Mouse (Mus musculus) cerebellum, postnatal 25 days (tissue): ENCODE measurements around the gene Sema4g.

Experiments
- DNase-seq, 2 experiments: peaks; one replicate each; pipeline ENCODE4 v3.0.0; 2021; ENCODE audit warnings: mixed read lengths in 2 of 2

The Sema4g gene

DNA sequence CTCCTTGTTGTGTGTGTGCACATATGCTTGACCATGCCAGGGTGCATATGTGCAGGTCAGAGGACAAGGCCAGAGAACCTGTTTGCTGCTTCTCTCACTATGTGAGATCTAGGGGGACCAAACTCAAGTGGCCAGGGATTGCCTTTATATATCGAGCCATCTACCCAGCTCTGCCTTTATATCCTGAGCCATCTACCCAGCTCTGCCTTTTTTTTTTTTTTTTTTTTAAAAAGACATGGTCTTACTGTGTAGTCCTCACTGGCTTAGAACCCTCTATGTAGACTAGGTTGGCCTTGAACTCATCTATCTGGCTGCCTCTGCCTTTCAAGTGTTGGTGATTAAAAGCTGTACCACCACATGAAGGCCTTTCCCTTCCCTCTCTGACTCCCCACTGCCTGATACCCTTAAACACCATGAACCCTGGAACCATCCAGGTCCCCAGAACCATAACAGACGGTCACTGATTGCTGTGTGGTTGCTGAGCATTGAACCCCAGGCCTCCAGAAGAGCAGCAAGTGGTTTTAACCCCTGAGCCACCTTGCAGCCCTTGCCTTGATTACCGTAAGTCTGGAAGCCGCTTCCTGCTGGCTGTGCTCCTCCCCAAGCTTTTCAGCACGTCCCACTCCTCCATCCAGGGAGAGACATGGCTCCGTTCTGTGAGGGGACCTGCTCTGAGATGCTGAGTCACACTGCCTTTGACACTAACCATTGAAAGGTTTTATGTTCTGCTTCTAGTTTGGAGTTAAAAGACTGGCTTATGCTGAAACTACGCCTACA lies 15.0 kb downstream of the Sema4g start:
- DNase-seq = no peak

DNA sequence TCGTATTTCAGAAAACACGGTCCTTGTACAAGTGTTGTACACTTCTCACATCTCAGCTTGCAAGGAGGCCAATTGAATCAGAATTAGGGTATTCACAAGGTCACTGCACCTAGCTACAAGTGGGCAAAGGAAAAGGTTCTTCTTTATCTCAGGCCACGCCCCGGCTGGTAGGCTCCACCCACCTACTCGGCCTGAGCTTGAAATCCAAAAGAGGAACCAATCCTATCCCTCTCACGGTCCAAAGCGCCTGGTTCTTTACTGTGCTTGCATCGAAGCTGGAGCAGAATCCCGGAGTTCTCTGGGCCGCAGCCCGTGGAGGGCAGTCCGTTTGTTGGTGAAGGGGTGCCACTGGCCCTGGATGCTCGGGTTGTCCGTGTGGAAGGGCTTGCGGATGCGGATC lies 16.5 kb downstream of the Sema4g start, which contains the start of gene Twnk:
Gene Twnk (plus strand): TSS at position 220 of the 400 bp plus-strand sequence.
- no peak for DNase-seq

DNA sequence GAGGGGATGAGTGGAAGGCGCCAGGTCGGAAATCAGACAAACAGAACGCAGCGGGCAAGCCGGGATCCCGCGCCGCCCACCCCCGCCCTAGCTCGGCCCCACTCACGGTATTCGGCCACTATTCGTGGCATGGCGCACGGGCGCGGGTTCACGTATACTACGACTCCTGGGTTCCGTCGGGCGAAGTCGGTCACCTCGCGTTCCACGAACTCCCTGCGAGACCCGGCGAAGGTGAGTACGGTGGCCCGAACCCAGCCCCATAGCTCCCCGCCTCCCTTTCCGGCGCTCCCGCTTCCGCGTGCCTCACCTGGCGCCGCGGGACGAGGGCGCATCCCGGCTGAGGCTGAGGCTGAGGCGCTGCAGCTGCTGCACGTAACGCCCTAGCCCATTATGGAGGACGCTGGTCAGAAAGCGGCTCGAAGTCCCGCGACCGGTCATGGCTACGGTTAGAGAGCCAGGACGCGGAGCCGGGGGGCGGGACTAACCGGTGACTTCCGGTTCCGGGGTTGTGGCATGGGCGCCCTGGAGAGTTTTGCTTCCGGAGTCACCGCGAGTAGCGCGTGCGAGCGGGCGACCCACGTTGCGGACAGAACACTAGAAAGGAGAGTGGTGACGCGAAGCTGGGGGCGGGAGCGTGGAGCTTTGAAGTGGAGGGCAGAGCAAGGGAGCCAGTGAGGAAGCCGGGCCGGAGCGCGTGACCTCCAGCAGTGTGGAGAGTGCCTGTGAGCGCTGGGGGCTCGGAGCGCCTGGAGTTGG lies 17.2 kb downstream of the Sema4g start, which contains the start of gene Mrpl43:
Gene Mrpl43 (minus strand): TSS at position 486 of the 756 bp plus-strand sequence.
- peak; percentile 98 to 99 for DNase-seq

DNA sequence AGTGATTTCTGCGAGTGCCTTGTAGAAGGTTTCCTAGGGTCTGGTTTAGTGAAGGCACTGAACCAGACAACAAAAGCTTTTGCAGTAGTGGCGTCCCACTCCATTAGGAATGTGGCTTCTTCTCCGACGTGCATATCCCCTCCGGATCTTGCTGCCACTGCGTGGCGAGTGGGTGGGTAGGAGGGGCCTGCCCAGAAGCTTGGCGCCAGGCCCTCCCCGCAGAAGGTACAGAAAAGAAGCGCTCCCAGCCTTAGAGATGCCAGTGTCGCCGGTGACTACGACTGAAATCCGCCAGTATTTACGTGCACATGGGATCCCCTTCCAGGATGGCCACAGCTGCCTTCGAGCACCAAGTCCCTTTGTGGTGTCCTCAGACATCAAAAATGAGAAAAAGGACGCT lies 18.1 kb downstream of the Sema4g start:
- peak in 1 of 2 experiments; percentile 32 for DNase-seq

DNA sequence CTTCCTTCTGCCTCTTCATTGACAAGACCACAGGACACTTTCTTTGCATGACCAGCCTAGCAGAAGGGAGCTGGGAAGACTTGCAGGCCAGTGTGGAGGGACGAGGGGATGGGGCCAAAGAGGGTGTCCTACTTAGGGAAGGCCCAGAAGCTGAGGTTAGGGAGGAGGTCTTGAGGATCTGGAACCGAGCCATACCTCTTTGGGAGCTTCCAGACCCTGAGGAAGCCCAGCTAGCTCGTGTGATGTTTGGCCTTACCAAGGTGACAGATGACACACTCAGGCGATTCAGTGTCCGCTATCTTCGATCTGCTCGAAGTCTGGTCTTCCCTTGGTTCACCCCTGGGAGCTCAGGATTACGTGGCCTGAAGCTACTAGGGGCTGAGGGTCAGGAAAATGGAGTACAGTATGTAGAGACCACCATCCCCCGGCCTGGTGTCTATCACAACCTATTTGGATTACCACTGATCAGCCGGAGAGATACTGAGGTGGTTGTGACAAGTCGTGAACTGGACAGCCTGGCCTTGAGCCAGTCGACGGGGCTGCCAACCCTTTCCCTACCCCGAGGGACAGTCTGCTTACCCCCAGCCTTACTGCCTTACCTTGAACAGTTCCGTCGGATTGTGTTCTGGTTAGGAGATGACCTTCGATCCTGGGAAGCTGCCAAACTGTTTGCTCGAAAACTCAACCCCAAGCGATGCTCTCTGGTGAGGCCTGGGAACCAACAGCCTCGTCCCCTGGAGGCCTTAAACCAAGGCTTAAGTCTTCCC lies 18.7 kb downstream of the Sema4g start:
- no peak for DNase-seq

DNA sequence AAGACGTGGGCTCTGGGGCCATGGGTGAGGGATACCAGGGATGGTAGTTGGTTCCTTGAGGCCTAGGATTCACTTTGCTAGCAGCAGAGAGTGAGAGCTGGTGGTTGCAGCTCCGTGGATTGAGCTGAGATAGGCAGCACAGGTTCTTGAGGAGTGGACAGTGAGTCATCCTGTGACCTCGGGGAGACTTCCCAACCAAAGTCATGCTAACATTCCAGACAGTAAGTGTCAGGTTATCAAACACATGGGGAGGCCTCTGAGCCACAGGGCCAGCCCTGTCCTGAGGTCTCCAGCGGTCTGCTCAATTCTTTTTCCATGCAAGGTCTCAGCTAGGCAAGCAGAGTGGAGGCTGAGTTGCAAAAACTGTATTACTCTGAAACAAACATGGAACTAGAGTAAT lies 21.7 kb downstream of the Sema4g start:
- DNase-seq = no peak

DNA sequence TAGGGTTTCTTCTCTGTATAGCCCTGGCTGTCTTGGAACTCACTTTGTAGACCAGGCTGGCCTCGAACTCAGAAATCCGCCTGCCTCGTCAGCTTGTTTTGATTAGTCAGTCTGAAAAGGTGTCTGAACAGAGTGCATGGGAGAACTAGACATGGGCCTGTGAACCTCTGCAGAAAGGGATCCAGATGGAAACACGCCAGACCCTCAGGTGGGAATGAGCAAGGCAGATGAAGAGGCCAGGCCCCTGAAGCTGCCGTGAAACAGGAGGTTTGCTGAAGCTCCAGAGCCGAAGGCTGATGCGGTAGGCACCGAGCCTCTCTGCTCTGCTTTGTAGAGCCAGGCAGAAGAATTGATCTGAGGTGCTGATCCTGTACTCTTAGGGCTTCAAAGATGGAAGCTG lies 23.3 kb downstream of the Sema4g start:
- peak in 1 of 2 experiments; percentile 20 for DNase-seq

DNA sequence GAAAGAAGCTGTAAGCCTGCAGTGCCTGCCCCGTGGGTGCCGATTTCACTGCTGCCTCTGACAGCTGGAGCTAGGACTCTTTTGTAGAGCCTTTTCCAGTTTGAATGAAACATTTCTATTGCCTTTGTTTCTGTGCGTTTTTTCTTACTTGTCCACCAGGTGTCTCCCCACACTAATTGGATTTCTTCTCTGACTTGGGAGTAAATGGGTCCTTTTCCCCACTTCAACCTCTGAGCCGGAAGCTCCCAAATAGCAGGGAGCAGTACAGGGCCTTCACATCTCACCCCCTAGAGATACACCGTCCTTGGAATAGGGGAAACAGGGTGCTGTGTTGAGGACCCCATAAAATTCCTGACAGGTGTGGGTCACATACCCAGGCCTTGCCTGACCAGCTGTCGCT lies 23.7 kb downstream of the Sema4g start:
- peak in 1 of 2 experiments; percentile 44 for DNase-seq

DNA sequence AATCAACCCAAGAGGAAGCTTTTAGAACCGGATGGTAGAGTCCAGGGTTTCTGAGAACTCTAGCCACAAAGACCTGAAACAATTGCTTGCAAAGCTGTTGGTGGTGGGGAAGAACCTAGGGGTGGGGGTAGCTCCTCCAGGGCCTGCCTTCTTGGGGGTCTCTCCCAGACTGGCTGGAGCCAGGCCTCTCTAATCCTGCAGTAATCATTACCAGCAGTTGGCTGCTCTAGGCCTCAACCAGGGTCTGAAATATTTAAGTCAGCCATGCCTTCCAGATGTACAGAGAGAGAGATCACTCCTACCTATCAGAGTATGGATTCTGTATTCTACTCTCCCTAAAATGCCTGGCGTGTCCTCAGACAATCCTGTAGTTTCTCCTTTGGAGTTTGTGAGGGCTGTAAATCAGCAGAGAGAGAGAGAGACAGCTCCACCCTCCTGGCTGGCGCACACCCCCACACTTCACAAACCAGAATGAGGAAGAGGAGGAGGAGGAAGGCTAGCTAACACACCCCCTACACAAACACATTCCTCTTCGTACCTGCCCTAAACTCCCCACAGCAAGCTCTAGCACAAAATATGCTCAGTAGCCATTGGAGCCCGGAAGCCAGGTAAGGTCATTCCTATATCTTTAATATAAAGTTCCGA lies 24.8 kb downstream of the Sema4g start:
- no peak for DNase-seq

DNA sequence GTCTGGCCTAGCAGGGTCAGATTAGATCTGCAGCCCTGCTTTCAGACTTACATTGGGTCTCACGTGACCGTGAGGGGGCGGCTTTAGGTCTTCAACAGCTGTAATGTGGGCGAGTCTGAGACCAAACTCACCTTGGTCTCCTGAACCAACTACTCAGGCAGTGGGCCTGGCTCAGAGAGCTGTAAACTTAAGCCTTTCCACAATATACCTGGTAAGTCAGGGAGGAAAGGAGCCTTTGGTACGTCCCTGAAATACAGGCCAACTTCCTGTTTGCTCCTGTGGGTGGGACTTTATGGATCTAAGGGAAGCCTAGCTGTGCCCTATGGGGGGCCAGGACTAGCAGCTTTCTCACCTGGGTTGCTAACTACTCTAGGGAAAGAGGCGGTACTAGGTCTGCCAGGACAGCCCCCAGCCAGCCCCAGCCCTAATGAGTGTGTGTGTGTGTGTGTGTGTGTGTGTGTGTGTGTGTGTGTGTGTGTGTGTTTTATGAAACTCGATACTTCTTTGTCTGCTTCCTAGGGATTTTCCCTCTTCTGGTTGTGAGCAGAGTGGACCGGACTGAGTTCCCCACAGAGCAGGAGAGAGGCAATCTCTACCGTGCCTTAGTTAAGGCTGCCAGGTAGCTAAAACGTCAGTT lies 25.6 kb downstream of the Sema4g start, which contains the start of gene Lzts2:
Gene Lzts2 (plus strand): TSS at position 80 of the 637 bp plus-strand sequence.
- peak in 1 of 2 experiments; percentile 39 for DNase-seq

DNA sequence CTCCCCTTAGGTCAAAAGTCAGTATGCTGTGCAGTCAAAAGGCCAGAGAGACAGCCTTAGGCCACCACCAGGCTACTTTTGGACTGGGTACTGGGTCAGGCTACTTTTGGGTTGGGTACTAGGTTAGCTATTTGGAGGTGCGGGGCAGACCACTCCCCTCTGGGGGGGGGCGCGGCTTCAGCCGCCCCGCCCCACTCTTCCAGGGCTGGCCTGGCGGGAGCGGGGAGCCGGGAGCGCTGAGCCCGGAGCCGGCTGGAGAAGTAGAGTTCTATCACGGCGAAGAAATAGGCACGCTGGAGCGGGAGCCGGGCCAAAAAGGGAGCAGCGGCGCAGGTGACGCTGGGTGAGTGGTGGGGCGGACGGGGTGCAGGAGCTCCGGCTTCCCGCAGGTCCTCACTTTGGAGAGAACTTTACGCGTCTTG lies 26.1 kb downstream of the Sema4g start:
- peak; percentile 72 to 81 for DNase-seq

DNA sequence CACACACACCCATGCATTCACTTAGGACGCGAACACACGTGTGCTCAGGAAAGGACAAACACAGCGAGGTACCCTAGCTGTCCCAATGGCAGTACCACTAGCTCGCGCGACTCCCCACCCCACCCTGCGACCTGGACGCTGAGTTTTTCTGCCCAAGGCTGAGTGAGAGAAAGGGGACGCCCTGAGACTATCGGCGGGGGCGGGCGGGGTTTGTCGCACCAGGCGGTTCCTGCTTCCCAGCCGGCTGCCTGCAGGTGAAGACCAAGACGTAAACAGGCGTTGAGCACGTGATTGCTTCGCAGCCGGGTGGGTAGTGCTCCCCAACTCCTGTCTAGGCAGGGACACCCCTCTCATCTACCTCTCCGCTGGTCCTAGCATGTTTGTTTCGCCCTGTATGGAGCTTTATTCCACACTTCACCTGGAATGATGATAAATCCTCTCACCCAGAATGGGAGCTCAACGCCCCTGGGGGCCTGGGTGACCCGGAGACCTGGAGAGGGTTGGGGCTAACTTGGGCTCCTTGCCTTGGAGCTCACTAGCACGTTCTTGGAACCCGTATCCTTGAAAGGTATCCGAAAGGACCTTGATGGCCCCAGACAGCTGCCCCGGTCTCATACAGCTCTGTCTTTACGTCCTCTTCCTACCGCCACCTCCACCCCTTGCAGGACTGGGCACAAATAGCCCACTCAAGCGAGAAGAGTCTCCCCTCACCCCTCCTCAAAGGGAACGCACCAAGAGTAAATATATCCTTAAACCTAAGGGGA lies 26.8 kb downstream of the Sema4g start:
- peak; percentile 82 to 83 for DNase-seq

DNA sequence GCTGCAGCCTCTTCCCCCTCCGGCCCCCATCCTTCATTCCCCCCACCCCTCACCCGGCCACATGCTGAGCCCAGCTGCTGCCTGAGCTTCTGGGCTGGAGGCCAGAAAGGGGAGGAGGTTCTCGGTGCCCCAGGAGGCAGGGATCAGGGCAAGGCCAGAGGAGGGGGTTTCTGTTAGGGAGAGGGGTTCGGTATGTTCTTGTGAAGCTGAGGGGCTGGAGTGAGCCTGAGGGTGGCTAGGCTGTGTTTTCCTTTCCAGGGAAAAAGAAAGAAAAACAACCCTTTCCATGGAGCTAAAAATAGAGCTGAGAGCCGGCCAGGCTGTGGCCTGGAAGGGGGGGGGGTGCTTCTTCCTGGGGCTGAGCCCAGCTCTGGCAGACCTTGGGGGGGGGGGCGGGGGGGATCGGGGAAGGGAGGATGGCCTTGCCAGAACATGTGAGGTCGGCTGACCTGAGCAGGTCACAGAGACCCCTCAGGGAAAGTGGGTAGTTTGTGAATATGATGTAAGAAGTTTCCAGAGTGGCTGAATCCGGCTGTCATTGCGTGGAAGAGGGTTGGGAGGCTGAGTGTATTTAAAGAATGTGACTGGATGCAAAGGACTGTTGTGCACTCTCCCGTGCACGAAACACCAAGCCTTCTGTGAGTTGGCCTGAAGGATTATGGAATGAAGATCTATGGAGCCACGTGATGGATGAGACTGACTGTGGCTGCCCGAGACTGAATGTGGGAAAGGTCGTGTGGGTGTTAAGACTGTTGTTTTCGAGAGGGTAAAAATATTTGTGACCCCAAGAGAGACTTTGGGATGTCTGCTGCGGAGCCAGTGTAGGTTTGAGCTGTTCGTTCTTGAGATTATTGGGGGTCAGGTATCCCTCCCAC lies 27.7 kb downstream of the Sema4g start:
- peak; percentile 90 to 92 for DNase-seq

DNA sequence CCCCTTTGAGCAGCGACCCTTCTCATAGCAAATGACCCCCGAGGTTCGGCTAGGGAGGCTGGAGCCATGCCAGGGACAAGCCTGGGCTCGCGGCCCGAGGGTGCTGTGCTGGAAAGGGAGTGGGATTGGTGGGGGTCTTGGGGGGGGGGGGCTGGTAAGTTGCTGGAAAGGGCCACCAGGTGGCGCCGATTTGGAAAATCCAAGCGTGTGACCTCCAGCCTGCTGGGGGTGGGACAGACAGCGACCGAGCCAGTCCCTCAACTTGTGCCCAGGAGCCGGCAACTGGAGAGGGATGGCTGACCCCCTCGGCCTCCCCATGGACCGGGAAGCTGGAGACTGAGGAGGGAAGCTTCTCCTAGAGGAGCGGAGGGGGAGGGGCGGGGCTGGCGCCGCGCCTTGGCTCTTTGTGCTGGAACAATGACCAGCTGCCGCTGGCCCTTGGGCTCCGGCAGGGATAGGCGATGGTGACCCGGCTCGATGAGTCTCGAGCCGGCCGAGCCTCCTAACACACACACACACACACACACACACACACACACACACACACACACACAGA lies 28.4 kb downstream of the Sema4g start:
- peak; percentile 89 to 92 for DNase-seq

DNA sequence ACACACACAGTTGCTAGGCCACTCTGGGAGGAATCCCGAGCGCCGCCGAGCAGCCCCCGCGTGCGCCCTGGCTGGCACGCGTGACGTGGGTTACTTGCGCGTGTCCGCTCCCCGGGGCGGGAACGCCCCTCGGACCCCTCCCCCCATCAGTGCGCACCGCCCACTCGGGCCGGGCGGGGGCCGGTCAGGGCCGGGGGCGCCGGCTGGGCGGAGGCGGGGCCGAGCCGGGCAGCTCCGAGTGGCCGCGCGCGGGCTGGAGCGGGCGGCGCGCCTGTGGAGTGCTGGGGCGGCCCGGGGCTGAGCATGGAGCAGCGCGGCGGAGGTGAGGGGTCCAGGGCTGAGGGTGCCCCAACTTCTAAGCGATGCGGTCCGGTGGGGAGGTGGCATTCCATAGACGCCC lies 29.0 kb downstream of the Sema4g start:
- peak; percentile 82 to 87 for DNase-seq

DNA sequence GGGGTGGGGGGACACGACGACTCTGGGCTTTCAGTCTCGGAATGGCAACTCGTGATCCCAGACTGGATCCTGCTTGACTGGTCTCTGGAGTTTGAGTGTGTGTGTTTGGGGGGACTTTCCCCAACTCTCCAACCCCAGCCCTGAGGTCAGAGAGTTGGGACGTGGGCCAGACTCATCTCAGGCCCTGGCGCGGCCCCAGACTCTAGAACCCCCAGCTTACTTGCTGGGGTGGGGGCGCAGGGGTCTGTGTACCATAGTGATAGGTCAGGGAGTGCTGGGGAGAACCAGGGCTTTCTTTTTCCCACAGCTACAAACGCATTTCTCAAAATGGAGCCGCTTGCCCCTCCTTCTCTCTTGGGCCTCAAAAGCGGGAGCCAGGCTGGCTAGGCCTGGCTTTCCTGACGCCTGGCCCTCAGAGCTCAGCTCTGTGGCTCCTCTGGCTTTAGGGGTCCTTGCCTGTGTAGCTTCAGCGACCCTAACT lies 29.5 kb downstream of the Sema4g start:
- DNase-seq = peak; percentile 58 to 64

DNA sequence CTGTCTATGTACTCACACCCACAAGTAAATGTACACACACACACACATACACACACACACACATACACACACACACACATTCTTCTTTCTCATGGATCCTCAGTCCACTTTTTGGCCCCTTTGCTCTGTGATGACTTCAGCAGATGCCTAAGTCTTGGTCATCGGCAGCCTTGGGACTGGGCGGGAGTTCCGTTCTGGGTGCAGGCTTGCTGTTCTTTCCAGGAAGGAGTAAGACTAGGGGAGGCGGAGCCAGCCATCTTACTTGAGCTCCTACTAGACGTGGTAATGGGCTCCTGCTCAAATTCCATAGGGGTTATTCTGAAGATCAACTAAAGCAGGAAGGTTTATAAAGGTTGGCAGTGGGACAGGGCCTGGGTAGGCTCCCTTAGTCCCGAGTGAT lies 31.4 kb downstream of the Sema4g start:
- DNase-seq = no peak

DNA sequence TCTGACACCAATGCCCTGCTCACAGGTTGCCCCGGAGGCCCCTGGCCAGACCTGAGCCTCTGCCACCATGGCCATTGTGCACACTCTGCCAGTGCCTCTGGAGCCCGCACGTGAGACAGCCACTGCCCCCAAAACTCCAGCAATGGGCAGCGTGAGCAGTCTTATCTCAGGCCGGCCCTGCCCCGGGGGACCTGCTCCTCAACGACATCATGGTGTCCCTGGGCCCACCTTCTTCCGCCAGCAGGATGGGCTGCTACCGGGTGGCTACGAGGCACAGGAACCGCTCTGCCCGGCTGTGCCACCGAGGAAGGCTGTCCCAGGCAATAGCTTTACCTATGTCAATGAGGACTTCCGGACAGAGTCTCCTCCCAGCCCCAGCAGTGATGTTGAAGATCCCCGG lies 32.5 kb downstream of the Sema4g start:
- no peak for DNase-seq

DNA sequence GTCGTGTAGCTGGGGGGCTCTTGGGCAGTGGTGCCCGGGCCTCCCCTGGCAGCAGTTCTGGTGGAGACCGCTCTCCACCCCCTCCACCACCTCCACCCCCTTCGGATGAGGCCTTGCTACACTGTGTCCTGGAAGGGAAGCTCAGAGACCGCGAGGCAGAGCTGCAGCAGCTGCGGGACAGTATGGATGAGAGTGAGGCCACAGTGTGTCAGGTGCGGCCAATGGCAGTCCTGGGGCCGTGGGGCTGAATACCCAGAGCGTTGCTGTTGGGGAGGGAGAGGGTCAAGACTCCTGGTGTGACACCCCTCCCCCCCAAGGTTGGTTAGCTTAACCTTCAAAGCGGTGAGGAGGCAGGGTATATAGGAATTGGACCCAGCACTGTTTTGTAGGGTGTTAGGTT lies 35.1 kb downstream of the Sema4g start:
- no peak for DNase-seq

DNA sequence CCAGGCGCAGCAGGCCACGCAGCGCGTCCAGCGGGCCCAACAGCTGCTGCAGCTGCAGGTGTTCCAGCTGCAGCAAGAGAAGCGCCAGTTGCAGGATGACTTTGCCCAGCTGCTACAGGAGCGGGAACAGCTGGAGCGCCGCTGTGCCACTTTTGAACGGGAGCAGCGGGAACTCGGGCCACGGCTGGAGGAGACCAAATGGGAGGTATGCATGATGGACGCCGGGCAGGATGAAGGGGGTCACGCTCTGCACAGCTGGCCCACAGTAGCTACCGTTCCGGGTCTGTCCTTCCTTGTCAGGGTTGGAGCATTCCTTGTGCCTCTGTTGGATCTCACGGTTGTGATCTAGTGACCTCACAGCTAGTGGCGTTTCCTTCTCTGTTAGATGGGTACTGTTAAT lies 35.9 kb downstream of the Sema4g start:
- no peak for DNase-seq
